Mouse (Mus musculus) liver, embryonic 14.5 days (tissue): ENCODE measurements at regions not wholly inside any gene's neighbourhood (a gene's known extent, or its start where the extent isn't known, plus 50 kb on each side); places are given as distances from the start of the nearest gene placed in this dataset.

Experiments used
- ATAC-seq: fragments of 200-750 bp; cut with Nextera tagmentation; 2 replicates; pipeline ENCODE4 v1.8.0; 2017; ENCODE audit warnings: moderate number of reproducible peaks, mild to moderate bottlenecking, moderate library complexity; ENCODE audit not compliant: insufficient read depth
- DNase-seq, 3 experiments: peaks; one replicate each; pipeline ENCODE4 v3.0.0-alpha.2; 2012 to 2013; ENCODE audit warnings: low read depth in 3 of 3, low spot score in 3 of 3
- H3K27ac ChIP-seq: fragments of 300-500 bp; sonication (generic); 2 replicates; pipeline ENCODE4 v1.5.1; 2014; ENCODE audit warnings: moderate library complexity, mild to moderate bottlenecking, control low read depth, inconsistent platforms
- H3K27me3 ChIP-seq: fragments of 300-500 bp; sonication (generic); 2 replicates; pipeline ENCODE4 v1.6.1; 2014; ENCODE audit warnings: mild to moderate bottlenecking, low read length, moderate library complexity; ENCODE audit not compliant: control insufficient read depth, insufficient read depth
- H3K36me3 ChIP-seq: fragments of 300-500 bp; sonication (generic); replicated peaks from 2 replicates; pipeline ENCODE4 v1.6.1; 2014; ENCODE audit warnings: low read depth; ENCODE audit not compliant: control insufficient read depth, insufficient read depth
- H3K4me1 ChIP-seq, 2 experiments: fragments of 200-500 bp in 1 of 2; fragments of 300-500 bp in 1 of 2; sonication (generic) in 1 of 2; replicated peaks; 2 replicates each; pipeline ENCODE4 v1.6.1; 2012 to 2014; ENCODE audit warnings: antibody characterized with exemption in 1 of 2, inconsistent platforms in 1 of 2, low read length in 1 of 2; ENCODE audit not compliant: control insufficient read depth in 2 of 2, insufficient read depth in 2 of 2
- H3K4me2 ChIP-seq: fragments of 300-500 bp; sonication (generic); 2 replicates; pipeline ENCODE4 v1.6.1; 2014; ENCODE audit warnings: low read depth, mild to moderate bottlenecking, control low read depth, moderate library complexity
- H3K4me3 ChIP-seq, 2 experiments: fragments of 200-500 bp in 1 of 2; fragments of 300-500 bp in 1 of 2; sonication (generic) in 1 of 2; 2 replicates each; pipeline ENCODE4 v1.5.1; 2012 to 2014; ENCODE audit warnings: low read depth in 2 of 2, low read length in 2 of 2, mild to moderate bottlenecking in 2 of 2, control low read depth in 1 of 2, inconsistent platforms in 1 of 2, moderate library complexity in 1 of 2; ENCODE audit not compliant: insufficient read depth in 1 of 2
- H3K9ac ChIP-seq: fragments of 300-500 bp; sonication (generic); replicated peaks from 2 replicates; pipeline ENCODE4 v1.6.1; 2014; ENCODE audit warnings: mild to moderate bottlenecking, control low read depth, moderate library complexity
- H3K9me3 ChIP-seq: fragments of 300-500 bp; sonication (generic); 2 replicates; pipeline ENCODE4 v1.6.1; 2016; ENCODE audit warnings: low read length, mixed read lengths; ENCODE audit not compliant: control insufficient read depth
- CTCF ChIP-seq: IDR thresholded peaks from 2 replicates; pipeline ENCODE4 v1.5.1; 2016; ENCODE audit warnings: antibody characterized with exemption, low read depth, control low read depth
- EP300 ChIP-seq: IDR thresholded peaks from 2 replicates; pipeline ENCODE4 v1.6.1; 2016; ENCODE audit warnings: antibody characterized with exemption, low read depth
- WGBS: fragments of 180-500 bp; shearing (Covaris S2); extraction: QIAGEN DNeasy Blood & Tissue Kit; methylation state at CpG from one replicate; pipeline ENCODE4 v1.1.7; 2014; ENCODE audit not compliant: insufficient replicate concordance; 5-methylcytosine and 5-hydroxymethylcytosine counted together

DNA sequence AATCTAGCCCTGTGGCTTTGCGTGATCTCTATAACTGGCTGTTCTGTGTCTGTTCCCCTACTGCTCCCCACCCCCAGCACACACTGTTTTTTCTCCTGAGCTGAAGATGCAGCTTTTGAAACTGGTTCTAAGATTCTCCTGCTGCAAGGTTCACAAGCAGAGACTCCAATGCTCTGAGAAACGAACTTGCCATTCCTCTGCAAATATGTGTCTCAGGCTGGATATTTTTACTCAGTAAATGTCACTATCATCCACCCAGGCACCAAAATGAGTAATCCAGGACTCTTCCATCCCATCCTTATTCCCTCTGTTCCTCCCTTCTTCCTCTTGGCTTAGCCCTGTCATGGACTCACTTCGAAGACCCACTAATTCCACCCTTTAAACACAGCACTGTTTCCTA, 943.9 kb upstream of the Fam160b2 start:
- 54% methylated on average over 3 of the region's 3 CpGs for WGBS
- Histone ChIP-seq H3K9me3 (no peaks in the 10 kb centered on the region), H3K36me3 (no peaks in the 10 kb centered on the region), H3K4me2 (no peak overlapping the region), H3K27me3 (no peaks in the 10 kb centered on the region), H3K27ac (no peak overlapping the region), H3K4me1 (no peaks in the 10 kb centered on the region), H3K4me3 (no peak overlapping the region), H3K9ac (no peak overlapping the region)
- TF ChIP-seq CTCF, result no peak
- TF ChIP-seq EP300, result no peak
- DNase-seq (no peak), ATAC-seq (no peak)

DNA sequence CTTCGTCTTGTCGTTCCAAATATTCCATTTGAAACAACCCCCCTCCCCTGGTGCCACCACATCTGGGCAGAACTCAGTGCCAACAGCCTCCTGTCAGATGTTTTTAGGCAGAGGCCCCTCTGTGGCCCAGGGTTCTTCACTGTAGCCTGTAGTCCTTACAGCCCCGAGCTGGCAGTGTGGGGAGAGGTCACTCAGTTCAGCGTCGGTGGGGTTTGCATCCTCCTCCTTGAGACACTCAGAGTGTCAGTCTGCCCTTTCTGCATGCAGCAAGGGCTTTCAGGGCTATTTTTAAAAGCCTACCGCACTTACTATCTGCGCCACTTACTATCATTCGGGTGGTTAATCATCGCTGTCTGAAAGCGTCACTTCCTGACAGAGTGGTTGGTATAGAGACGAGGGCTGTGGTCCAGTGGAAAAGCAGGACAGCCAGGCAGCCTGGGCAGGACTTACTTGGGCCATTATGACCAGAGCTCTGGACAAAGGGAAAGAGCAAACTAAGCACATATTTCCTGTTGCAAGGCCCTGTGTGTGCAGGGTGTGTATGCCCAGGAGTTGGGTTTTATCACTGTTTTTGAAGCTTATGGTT, 932.5 kb upstream of the Fam160b2 start:
- no peaks in the 10 kb centered on the region for H3K4me1 ChIP-seq
- DNase-seq, result no peak
- H3K36me3 ChIP-seq, result no peaks in the 10 kb centered on the region
- WGBS, result 25% methylated on average over 11 of the region's 11 CpGs
- H3K9me3 ChIP-seq, result no peaks in the 10 kb centered on the region
- TF ChIP-seq CTCF (no peak), EP300 (no peak)
- no peak overlapping the region for H3K27ac ChIP-seq
- H3K4me3 ChIP-seq, result no peak overlapping the region
- no peak for ATAC-seq
- H3K9ac ChIP-seq, result no peak overlapping the region
- H3K27me3 ChIP-seq, result no peaks in the 10 kb centered on the region
- H3K4me2 ChIP-seq, result no peak overlapping the region

DNA sequence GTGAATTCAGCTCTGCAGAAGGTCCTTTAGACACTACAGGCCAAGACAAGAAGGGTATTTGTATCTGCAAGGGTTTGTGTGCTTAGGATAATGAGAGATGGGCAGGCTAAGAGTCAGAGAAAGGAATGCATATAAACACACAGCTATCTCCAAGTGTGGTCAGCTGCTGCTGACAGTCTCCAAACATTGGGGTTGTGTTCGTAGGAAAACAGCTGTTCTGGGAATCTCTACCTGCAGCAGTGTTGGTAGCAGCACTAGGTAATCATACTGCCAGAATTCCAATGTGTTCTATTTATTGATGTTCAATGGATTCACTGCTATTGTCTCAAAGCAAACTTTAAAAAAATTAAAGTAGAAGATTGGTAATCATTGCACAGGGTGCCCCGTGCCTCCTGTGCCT, 931.7 kb upstream of the Fam160b2 start:
- Histone ChIP-seq H3K27me3 (no peaks in the 10 kb centered on the region), H3K27ac (no peak overlapping the region), H3K9ac (no peak overlapping the region), H3K9me3 (no peaks in the 10 kb centered on the region), H3K36me3 (no peaks in the 10 kb centered on the region), H3K4me3 (no peak overlapping the region), H3K4me1 (no peaks in the 10 kb centered on the region), H3K4me2 (no peak overlapping the region)
- ATAC-seq (no peak), DNase-seq (no peak)
- 56% methylated on average over 2 of the region's 2 CpGs for WGBS
- TF ChIP-seq EP300 (no peak), CTCF (no peak)

DNA sequence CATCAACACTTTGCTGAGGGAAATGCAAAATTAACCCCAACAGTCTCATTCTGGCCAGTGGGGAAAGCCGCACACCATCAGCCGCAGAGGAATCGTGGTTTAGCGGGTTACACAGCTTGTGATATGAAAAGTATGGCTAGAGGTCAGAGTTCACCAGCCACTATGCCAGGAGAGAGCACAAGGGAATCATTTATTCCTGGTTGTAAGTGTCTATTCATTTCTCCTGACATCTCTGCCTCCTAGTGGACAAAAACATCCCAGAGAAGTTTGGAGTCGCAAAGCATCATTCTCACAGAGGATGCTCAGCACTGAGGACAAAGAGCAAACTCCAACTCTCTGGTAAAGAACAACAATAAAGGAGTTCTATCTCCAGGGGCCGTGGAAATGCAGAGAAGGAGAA, 930.8 kb upstream of the Fam160b2 start:
- H3K27me3 ChIP-seq, result no peaks in the 10 kb centered on the region
- ATAC-seq, result no peak
- no peaks in the 10 kb centered on the region for H3K9me3 ChIP-seq
- H3K9ac ChIP-seq, result no peak overlapping the region
- H3K4me2 ChIP-seq, result no peak overlapping the region
- no peak overlapping the region for H3K27ac ChIP-seq
- H3K4me3 ChIP-seq, result no peak overlapping the region
- WGBS, result 62% methylated on average over 6 of the region's 6 CpGs
- TF ChIP-seq CTCF (no peak), EP300 (no peak)
- DNase-seq, result no peak
- no peaks in the 10 kb centered on the region for H3K4me1 ChIP-seq
- H3K36me3 ChIP-seq, result no peaks in the 10 kb centered on the region

DNA sequence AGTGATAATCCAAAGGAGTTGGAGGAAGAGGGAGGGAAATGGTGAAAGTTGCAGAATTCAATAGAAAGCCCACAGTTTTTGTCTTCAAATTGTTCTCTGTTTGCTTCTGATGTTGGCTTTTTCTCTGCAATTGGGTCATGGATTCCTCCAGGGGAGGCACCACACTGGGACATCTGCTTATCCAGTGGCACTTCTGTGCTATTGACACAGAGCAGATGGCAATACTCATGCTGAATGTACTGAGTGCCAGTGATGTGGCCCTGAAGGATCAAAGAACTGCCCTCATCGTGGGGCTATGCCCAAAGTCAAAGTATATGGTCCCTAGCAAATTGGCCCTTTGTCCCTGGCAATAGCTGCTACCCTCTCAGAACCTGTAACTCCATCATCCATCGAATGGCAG, 918.9 kb upstream of the Fam160b2 start:
- ATAC-seq (no peak), DNase-seq (no peak)
- H3K36me3 ChIP-seq, result no peaks in the 10 kb centered on the region
- H3K4me3 ChIP-seq, result no peak overlapping the region
- no peak overlapping the region for H3K27ac ChIP-seq
- no peak for TF ChIP-seq CTCF
- TF ChIP-seq EP300, result no peak
- H3K4me1 ChIP-seq, result no peaks in the 10 kb centered on the region
- no peak overlapping the region for H3K9ac ChIP-seq
- no peaks in the 10 kb centered on the region for H3K27me3 ChIP-seq
- H3K4me2 ChIP-seq, result no peak overlapping the region
- 31% methylated on average over 2 of the region's 2 CpGs for WGBS
- H3K9me3 ChIP-seq, result no peaks in the 10 kb centered on the region
